Mouse (Mus musculus): Measurements from ENCODE around the gene Vwa8. TPM values are rescaled to one million over a fixed set of nuclear protein-coding genes. Genes with fewer than 3 reads are reported as not detected.

Gene Vwa8
- total and polyA plus RNA-seq, 3 experiments: 4.5 to 35.4 (median 18.5) TPM

- Histone ChIP-seq H3K27me3 (ENCODE audit: insufficient read depth, low read length) (no peaks in the 10 kb centered on the region), H3K4me3 (ENCODE audit: low read depth, low read length) (no peak overlapping the region), H3K4me1 (ENCODE audit: insufficient read depth, low read depth, low read length) (no peaks in the 10 kb centered on the region), H3K36me3 (replicated peaks) (peaks cover 15% of the 10 kb centered on the region), H3K9me3 (replicated peaks) (no peaks in the 10 kb centered on the region)
- ATAC-seq (ENCODE audit: extremely low read depth, insufficient number of reproducible peaks, low FRiP score, poor library complexity, severe bottlenecking): no peak
- TF ChIP-seq TAL1 (conservative IDR thresholded peaks at IDR 0.05; ENCODE audit: low read depth, low read length): no peak
- TF ChIP-seq GATA2 (IDR thresholded peaks at IDR 0.05; ENCODE audit: borderline replicate concordance, low read depth, low read length): no peak
- no peak for DNase-seq (ENCODE audit: low spot score)
Measured at GRCm38 (mm10) chr14:79118457-79118856, 269.6 kb downstream of the Vwa8 start.

- Histone ChIP-seq H3K4me1 (ENCODE audit: insufficient read depth, low read depth, low read length) (no peaks in the 10 kb centered on the region), H3K9me3 (replicated peaks) (no peaks in the 10 kb centered on the region), H3K27me3 (ENCODE audit: insufficient read depth, low read length) (no peaks in the 10 kb centered on the region), H3K4me3 (ENCODE audit: low read depth, low read length) (no peak overlapping the region), H3K36me3 (replicated peaks) (peaks cover 13% of the 10 kb centered on the region)
- no peak for ATAC-seq (ENCODE audit: extremely low read depth, insufficient number of reproducible peaks, low FRiP score, poor library complexity, severe bottlenecking)
- TF ChIP-seq POLR2AphosphoS5 (IDR thresholded peaks at IDR 0.05; ENCODE audit: insufficient replicate concordance, low read depth, low read length) (no peak), GATA1 (IDR thresholded peaks at IDR 0.05; ENCODE audit: borderline replicate concordance, low read length) (no peak), TAL1 (conservative IDR thresholded peaks at IDR 0.05; ENCODE audit: low read depth, low read length) (no peak), CTCF (IDR thresholded peaks at IDR 0.05; ENCODE audit: low read depth, low read length) (no peak), GATA2 (IDR thresholded peaks at IDR 0.05; ENCODE audit: borderline replicate concordance, low read depth, low read length) (no peak)
- no peak for DNase-seq (ENCODE audit: low spot score)
Measured at GRCm38 (mm10) chr14:79119354-79119753, 270.5 kb downstream of the Vwa8 start.

DNA sequence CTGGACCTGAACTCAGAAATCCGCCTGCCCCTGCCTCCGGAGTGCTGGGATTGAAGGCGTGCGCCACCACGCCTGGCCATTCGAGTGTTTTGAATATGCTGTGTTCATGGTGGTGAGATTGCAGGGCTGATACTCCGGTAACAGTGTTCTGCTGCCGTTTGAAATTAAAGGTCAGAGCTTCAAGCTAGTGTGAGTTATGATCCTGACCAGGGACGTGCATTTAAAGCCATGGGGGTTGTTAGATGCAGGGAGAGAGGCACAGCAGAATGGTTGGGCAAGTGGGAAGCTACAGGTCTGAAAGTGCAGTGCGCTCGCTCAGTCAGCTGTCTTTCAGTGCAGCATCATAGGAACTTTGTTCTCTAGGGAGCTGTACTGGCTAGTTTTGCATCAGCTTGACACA lies 271.8 kb downstream of the Vwa8 start:
- ATAC-seq (ENCODE audit: extremely low read depth, insufficient number of reproducible peaks, low FRiP score, poor library complexity, severe bottlenecking) (no peak), DNase-seq (ENCODE audit: low spot score) (no peak)
- no peaks in the 10 kb centered on the region for H3K4me1 ChIP-seq (ENCODE audit: insufficient read depth, low read depth, low read length)
- TF ChIP-seq GATA1 (IDR thresholded peaks at IDR 0.05; ENCODE audit: borderline replicate concordance, low read length) (no peak), POLR2AphosphoS5 (IDR thresholded peaks at IDR 0.05; ENCODE audit: insufficient replicate concordance, low read depth, low read length) (no peak), TAL1 (conservative IDR thresholded peaks at IDR 0.05; ENCODE audit: low read depth, low read length) (no peak), CTCF (IDR thresholded peaks at IDR 0.05; ENCODE audit: low read depth, low read length) (no peak), GATA2 (IDR thresholded peaks at IDR 0.05; ENCODE audit: borderline replicate concordance, low read depth, low read length) (no peak)
- H3K36me3 ChIP-seq (replicated peaks): peaks cover 10% of the 10 kb centered on the region
- no peaks in the 10 kb centered on the region for H3K9me3 ChIP-seq (replicated peaks)
- no peaks in the 10 kb centered on the region for H3K27me3 ChIP-seq (ENCODE audit: insufficient read depth, low read length)
- no peak overlapping the region for H3K4me3 ChIP-seq (ENCODE audit: low read depth, low read length)

DNA sequence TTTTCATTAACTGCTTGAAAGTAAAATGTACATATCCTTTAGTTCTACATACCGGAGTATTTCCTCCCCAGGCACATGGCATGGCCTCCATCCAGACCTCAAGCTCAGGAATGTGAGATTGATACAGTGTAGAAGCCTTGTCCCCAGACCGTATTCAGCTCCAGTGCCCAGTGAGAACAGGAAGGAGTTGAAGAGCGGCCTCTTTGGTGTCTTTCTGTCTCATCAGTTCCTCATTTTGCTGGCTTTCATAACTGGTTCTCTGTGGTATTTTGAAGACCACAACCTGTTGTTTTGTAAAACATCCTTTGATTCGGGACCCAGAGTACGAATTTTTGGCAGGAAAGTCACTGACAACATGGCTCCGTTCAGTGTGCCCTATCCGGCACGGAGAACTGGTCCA lies 274.6 kb downstream of the Vwa8 start:
- no peaks in the 10 kb centered on the region for H3K4me1 ChIP-seq (ENCODE audit: insufficient read depth, low read depth, low read length)
- H3K4me3 ChIP-seq (ENCODE audit: low read depth, low read length): no peak overlapping the region
- no peaks in the 10 kb centered on the region for H3K9me3 ChIP-seq (replicated peaks)
- DNase-seq (ENCODE audit: low spot score): no peak
- peaks cover 7% of the 10 kb centered on the region for H3K36me3 ChIP-seq (replicated peaks)
- TF ChIP-seq GATA2 (IDR thresholded peaks at IDR 0.05; ENCODE audit: borderline replicate concordance, low read depth, low read length): no peak
- TF ChIP-seq GATA1 (IDR thresholded peaks at IDR 0.05; ENCODE audit: borderline replicate concordance, low read length): no peak
- TF ChIP-seq CTCF (IDR thresholded peaks at IDR 0.05; ENCODE audit: low read depth, low read length): no peak
- TF ChIP-seq POLR2AphosphoS5 (IDR thresholded peaks at IDR 0.05; ENCODE audit: insufficient replicate concordance, low read depth, low read length): no peak
- TF ChIP-seq TAL1 (conservative IDR thresholded peaks at IDR 0.05; ENCODE audit: low read depth, low read length): no peak
- no peak for ATAC-seq (ENCODE audit: extremely low read depth, insufficient number of reproducible peaks, low FRiP score, poor library complexity, severe bottlenecking)
- no peaks in the 10 kb centered on the region for H3K27me3 ChIP-seq (ENCODE audit: insufficient read depth, low read length)

- no peak overlapping the region for H3K4me3 ChIP-seq (ENCODE audit: low read depth, low read length)
- no peak for DNase-seq (ENCODE audit: low spot score)
Measured at GRCm38 (mm10) chr14:79124643-79125042, 275.8 kb downstream of the Vwa8 start.

GRCm38 (mm10) chr14:79126176-79126575 lies 277.3 kb downstream of the Vwa8 start:
- Histone ChIP-seq H3K4me3 (ENCODE audit: low read depth, low read length) (no peak overlapping the region), H3K27me3 (ENCODE audit: insufficient read depth, low read length) (no peaks in the 10 kb centered on the region), H3K4me1 (ENCODE audit: insufficient read depth, low read depth, low read length) (no peaks in the 10 kb centered on the region), H3K36me3 (replicated peaks) (peaks cover 7% of the 10 kb centered on the region), H3K9me3 (replicated peaks) (no peaks in the 10 kb centered on the region)
- DNase-seq (ENCODE audit: low spot score) (no peak), ATAC-seq (ENCODE audit: extremely low read depth, insufficient number of reproducible peaks, low FRiP score, poor library complexity, severe bottlenecking) (no peak)
- no peak for TF ChIP-seq TAL1 (conservative IDR thresholded peaks at IDR 0.05; ENCODE audit: low read depth, low read length)

More at GRCm38 (mm10) chr14:79124643-79125042, 275.8 kb downstream of the Vwa8 start:
- Histone ChIP-seq H3K36me3 (replicated peaks) (peaks cover 7% of the 10 kb centered on the region), H3K4me1 (ENCODE audit: insufficient read depth, low read depth, low read length) (no peaks in the 10 kb centered on the region), H3K9me3 (replicated peaks) (no peaks in the 10 kb centered on the region), H3K27me3 (ENCODE audit: insufficient read depth, low read length) (no peaks in the 10 kb centered on the region)
- ATAC-seq (ENCODE audit: extremely low read depth, insufficient number of reproducible peaks, low FRiP score, poor library complexity, severe bottlenecking): no peak
- TF ChIP-seq GATA1 (IDR thresholded peaks at IDR 0.05; ENCODE audit: borderline replicate concordance, low read length) (no peak), TAL1 (conservative IDR thresholded peaks at IDR 0.05; ENCODE audit: low read depth, low read length) (no peak), POLR2AphosphoS5 (IDR thresholded peaks at IDR 0.05; ENCODE audit: insufficient replicate concordance, low read depth, low read length) (no peak), CTCF (IDR thresholded peaks at IDR 0.05; ENCODE audit: low read depth, low read length) (no peak), GATA2 (IDR thresholded peaks at IDR 0.05; ENCODE audit: borderline replicate concordance, low read depth, low read length) (no peak)

DNA sequence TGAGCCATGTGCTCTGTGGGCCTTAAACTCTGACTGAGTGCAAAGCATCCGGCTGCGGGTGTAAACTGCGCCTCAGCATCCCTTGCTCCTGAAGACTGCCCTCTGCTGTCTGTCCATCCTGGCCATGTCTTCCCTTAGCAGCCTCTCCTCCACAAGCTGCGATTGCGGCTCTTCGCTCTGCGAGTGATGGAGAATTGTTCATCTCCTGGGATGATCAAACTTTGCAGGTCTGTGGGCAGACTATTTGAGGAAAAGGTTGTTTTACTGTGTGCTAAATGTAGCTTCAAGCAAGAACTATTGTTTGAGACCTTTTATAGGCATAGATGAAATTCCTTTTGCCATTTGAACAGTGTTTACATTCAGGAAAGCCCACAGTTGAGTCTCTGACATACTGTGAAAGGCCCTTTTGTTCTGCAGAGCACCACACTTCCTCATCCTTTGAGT lies 286.1 kb downstream of the Vwa8 start:
- no peak for ATAC-seq (ENCODE audit: extremely low read depth, insufficient number of reproducible peaks, low FRiP score, poor library complexity, severe bottlenecking)
- Histone ChIP-seq H3K27me3 (ENCODE audit: insufficient read depth, low read length) (no peaks in the 10 kb centered on the region), H3K4me3 (ENCODE audit: low read depth, low read length) (no peak overlapping the region), H3K4me1 (ENCODE audit: insufficient read depth, low read depth, low read length) (no peaks in the 10 kb centered on the region), H3K9me3 (replicated peaks) (no peaks in the 10 kb centered on the region), H3K36me3 (replicated peaks) (peaks cover 4% of the 10 kb centered on the region)
- TF ChIP-seq TAL1 (conservative IDR thresholded peaks at IDR 0.05; ENCODE audit: low read depth, low read length) (no peak), GATA1 (IDR thresholded peaks at IDR 0.05; ENCODE audit: borderline replicate concordance, low read length) (no peak), CTCF (IDR thresholded peaks at IDR 0.05; ENCODE audit: low read depth, low read length) (no peak), GATA2 (IDR thresholded peaks at IDR 0.05; ENCODE audit: borderline replicate concordance, low read depth, low read length) (no peak), POLR2AphosphoS5 (IDR thresholded peaks at IDR 0.05; ENCODE audit: insufficient replicate concordance, low read depth, low read length) (no peak)
- DNase-seq (ENCODE audit: low spot score): no peak
